Mouse (Mus musculus) thymus, adult 2 months (tissue): ENCODE measurements around the gene Slc33a1.

Experiments used
- CTCF ChIP-seq: fragments of 200-500 bp; IDR thresholded peaks from 2 replicates; pipeline ENCODE4 v1.5.1; 2012; ENCODE audit warnings: mild to moderate bottlenecking, control low read depth, low read length, moderate library complexity, borderline replicate concordance; ENCODE audit not compliant: control insufficient read depth, poor library complexity, insufficient read depth; ENCODE audit errors: extremely low read depth
- POLR2A ChIP-seq: fragments of 200-500 bp; IDR thresholded peaks from 2 replicates; pipeline ENCODE4 v1.6.1; 2012; ENCODE audit warnings: mild to moderate bottlenecking, low read length, control low read depth, moderate library complexity; ENCODE audit not compliant: control insufficient read depth, poor library complexity, insufficient read depth; ENCODE audit errors: extremely low read depth

DNA sequence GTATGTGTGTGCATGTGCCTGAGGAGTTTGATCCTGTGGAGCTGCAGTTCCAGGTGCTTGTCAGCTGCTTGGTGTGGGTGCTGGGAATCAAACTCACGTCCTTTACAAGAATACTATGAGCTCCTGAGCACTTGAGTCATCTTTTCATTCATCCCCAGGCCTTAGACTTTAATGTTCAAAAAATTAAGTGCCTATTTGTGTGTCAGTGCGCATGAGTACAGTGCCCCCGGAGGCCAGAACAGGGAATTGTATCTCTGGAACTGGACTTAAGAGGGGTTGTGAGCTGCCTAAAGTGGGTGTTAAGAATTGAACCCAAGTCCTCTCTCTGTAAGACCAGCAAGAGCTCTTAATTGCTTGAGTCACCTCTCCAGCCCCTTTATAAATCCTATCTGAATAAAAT, 44.9 kb downstream of the Slc33a1 start:
- TF ChIP-seq POLR2A = no peak
- TF ChIP-seq CTCF = no peak
